Mouse (Mus musculus): ENCODE results near the gene Grid1.

- TF ChIP-seq POLR2A (IDR thresholded peaks at IDR 0.05; ENCODE audit: insufficient read depth, low read depth, low read length), result no peak
- no peak for TF ChIP-seq CTCF (IDR thresholded peaks at IDR 0.05)
- TF ChIP-seq EP300 (IDR thresholded peaks at IDR 0.05; ENCODE audit: insufficient read depth, low read depth, low read length), result no peak
Measured at GRCm38 (mm10) chr14:35209444-35209843, 389.5 kb downstream of the Grid1 start.
